ENCODE assay signal across 8 mouse cellular contexts in the genomic region with DNA sequence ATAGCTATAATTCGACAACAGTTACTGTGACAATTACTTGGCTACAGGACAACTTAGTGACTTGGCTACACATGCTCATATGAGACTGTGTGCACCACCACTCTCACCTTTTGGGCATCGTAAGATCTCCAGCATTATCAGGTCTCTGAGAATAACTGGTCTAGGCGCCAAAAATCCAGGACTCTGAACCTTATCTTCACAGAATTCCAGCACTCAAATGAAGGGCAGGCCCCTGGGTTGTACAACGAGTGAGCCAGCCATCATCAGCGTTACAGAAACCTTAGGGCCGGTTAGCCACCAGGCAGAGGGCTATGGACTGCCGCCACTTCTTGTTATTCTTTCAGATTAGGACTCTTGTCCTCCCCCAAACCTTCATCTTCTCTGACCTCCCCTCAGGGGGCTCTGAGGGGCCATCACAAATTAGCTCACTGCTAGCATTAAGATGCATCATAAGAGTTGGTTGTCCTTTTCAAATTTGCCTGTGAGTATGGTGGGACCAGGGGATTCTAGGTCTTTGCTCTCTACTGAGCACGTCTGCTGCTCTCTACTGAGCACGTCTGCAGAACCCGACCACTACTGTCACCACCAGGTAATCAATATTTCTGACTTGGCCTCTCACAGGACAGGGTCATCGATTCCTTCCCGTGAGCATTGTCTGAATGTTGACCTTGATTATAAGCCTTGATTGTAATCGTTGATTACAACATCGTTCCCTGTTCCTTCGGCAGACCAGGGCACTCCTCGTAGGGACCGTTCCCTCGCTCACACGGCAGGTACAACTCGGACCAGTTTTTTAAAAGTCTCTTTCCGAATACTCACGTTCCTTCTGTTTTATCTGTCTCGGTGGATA. TPM values are rescaled to one million over a fixed set of nuclear protein-coding genes. Genes with fewer than 3 reads are reported as not detected.
DNase-seq lines count a peak whose midpoint lies in the region; ATAC-seq and TF ChIP-seq lines count a peak whose summit lies in the region.

No protein-coding gene starts in this region.

- H3K9ac ChIP-seq in limb, embryonic 15.5 days, result peak overlapping the region; percentile 37; the same call in 1 of the 2 replicates
- H3K9ac ChIP-seq in stomach, embryonic 16.5 days (ENCODE audit: low read length), result peak overlapping the region; percentile 65

- whole genome bisulfite sequencing in thymus, adult 2 months, result 12% methylated on average over 23 of the region's 23 CpGs
- 8% methylated on average over 23 of the region's 23 CpGs for WGBS in limb, embryonic 15.5 days
- WGBS in stomach, embryonic 16.5 days, result 11% methylated on average over 23 of the region's 23 CpGs

- no peak; the same call in 1 of the 2 replicates for ATAC-seq in limb, embryonic 15.5 days (ENCODE audit: insufficient number of reproducible peaks, low FRiP score, low TSS enrichment, low read depth)
- no peak for ATAC-seq in stomach, embryonic 16.5 days (ENCODE audit: insufficient read depth, low FRiP score)

- peak overlapping the region; percentile 83 for H3K4me2 ChIP-seq in limb, embryonic 15.5 days
- peak overlapping the region; percentile 88 for H3K4me2 ChIP-seq in stomach, embryonic 16.5 days (ENCODE audit: low read depth, low read length)

- no peak overlapping the region for H3K27ac ChIP-seq in thymus, adult 2 months (ENCODE audit: control insufficient read depth, insufficient read depth, low read length)
- H3K27ac ChIP-seq in limb, embryonic 15.5 days, result peak overlapping the region; percentile 34; the same call in 1 of the 2 replicates
- no peak overlapping the region for H3K27ac ChIP-seq in stomach, embryonic 16.5 days (ENCODE audit: low read length)

- peak; percentile 49 for DNase-seq in embryo, embryonic 10 days (ENCODE audit: low spot score)
- DNase-seq in embryo, embryonic 10.5 days (ENCODE audit: low spot score), result no peak
- DNase-seq in thymus, adult 2 months, result no peak
- DNase-seq in thymus, postnatal 4 days, result no peak
- no peak for DNase-seq in urinary bladder, postnatal 36 days (ENCODE audit: low spot score in 2 of 2)
- no peak for DNase-seq in B cell, adult 2 months

- H3K4me3 ChIP-seq in thymus, adult 2 months (ENCODE audit: control insufficient read depth, insufficient read depth, low read length), result peak overlapping the region; percentile 59
- peak overlapping the region; percentile 60 for H3K4me3 ChIP-seq in limb, embryonic 15.5 days
- peak overlapping the region; percentile 81 for H3K4me3 ChIP-seq in stomach, embryonic 16.5 days (replicated peaks; ENCODE audit: low read length)

- no peaks in the 10 kb centered on the region for H3K27me3 ChIP-seq in thymus, adult 2 months (ENCODE audit: control insufficient read depth, insufficient read depth, low read length)
- no peaks in the 10 kb centered on the region for H3K27me3 ChIP-seq in limb, embryonic 15.5 days
- no peaks in the 10 kb centered on the region for H3K27me3 ChIP-seq in stomach, embryonic 16.5 days (ENCODE audit: control insufficient read depth, insufficient read depth, low read length)

- TF ChIP-seq POLR2A in thymus, adult 2 months (IDR thresholded peaks at IDR 0.05; ENCODE audit: control insufficient read depth, extremely low read depth, insufficient read depth, low read length, poor library complexity), result no peak

- peaks cover 24% of the 10 kb centered on the region for H3K4me1 ChIP-seq in thymus, adult 2 months (replicated peaks; ENCODE audit: control insufficient read depth, insufficient read depth, low read length)
- H3K4me1 ChIP-seq in limb, embryonic 15.5 days, result peaks cover 28% of the 10 kb centered on the region
- peaks cover 12% of the 10 kb centered on the region for H3K4me1 ChIP-seq in stomach, embryonic 16.5 days (ENCODE audit: control insufficient read depth, insufficient read depth, low read length)

- TF ChIP-seq CTCF in thymus, adult 2 months (IDR thresholded peaks at IDR 0.05; ENCODE audit: borderline replicate concordance, control insufficient read depth, extremely low read depth, insufficient read depth, low read length, poor library complexity), result no peak

- H3K9me3 ChIP-seq in limb, embryonic 15.5 days, result no peaks in the 10 kb centered on the region
- no peaks in the 10 kb centered on the region for H3K9me3 ChIP-seq in stomach, embryonic 16.5 days (replicated peaks; ENCODE audit: control insufficient read depth, low read length)

- no peaks in the 10 kb centered on the region for H3K36me3 ChIP-seq in thymus, adult 2 months (ENCODE audit: control insufficient read depth, insufficient read depth, low read length)
- no peaks in the 10 kb centered on the region for H3K36me3 ChIP-seq in limb, embryonic 15.5 days
- H3K36me3 ChIP-seq in stomach, embryonic 16.5 days (ENCODE audit: control insufficient read depth, insufficient read depth, low read length), result no peaks in the 10 kb centered on the region

RNA-seq across cellular contexts. Expression of a gene that starts 18.6 kb away (rescaled TPM):
- 17.7 and 20.0 TPM in 2 replicates for polyA plus RNA-seq in thymus, adult 2 months (2012; rRNA removed)
- polyA plus RNA-seq in limb, embryonic 15.5 days (2015; fragmentation: Nextera tagmentation; extraction: Ambion mirVana), result 7.1 and 7.3 TPM in 2 replicates
- 13.1 and 13.3 TPM in 2 replicates for polyA plus RNA-seq in stomach, embryonic 16.5 days (2015; fragmentation: Nextera tagmentation; extraction: Ambion mirVana)

RNA-seq across cellular contexts. Expression of a gene that starts 26.4 kb away (rescaled TPM):
- 8.1 and 20.2 TPM in 2 replicates for polyA plus RNA-seq in thymus, adult 2 months (2012; rRNA removed)
- 2.0 and 3.0 TPM in 2 replicates for polyA plus RNA-seq in limb, embryonic 15.5 days (2015; fragmentation: Nextera tagmentation; extraction: Ambion mirVana)
- 0.98 and 1.5 TPM in 2 replicates for polyA plus RNA-seq in stomach, embryonic 16.5 days (2015; fragmentation: Nextera tagmentation; extraction: Ambion mirVana)

RNA-seq across cellular contexts. Expression of a gene that starts 26.9 kb away (rescaled TPM):
- 11.6 and 13.0 TPM in 2 replicates for polyA plus RNA-seq in thymus, adult 2 months (2012; rRNA removed)
- 2.0 and 2.8 TPM in 2 replicates for polyA plus RNA-seq in limb, embryonic 15.5 days (2015; fragmentation: Nextera tagmentation; extraction: Ambion mirVana)
- 1.7 and 2.6 TPM in 2 replicates for polyA plus RNA-seq in stomach, embryonic 16.5 days (2015; fragmentation: Nextera tagmentation; extraction: Ambion mirVana)

RNA-seq across cellular contexts. Expression of a gene that starts 35.7 kb away (rescaled TPM):
- 41.7 and 41.9 TPM in 2 replicates for polyA plus RNA-seq in thymus, adult 2 months (2012; rRNA removed)
- polyA plus RNA-seq in limb, embryonic 15.5 days (2015; fragmentation: Nextera tagmentation; extraction: Ambion mirVana), result 5.6 and 7.8 TPM in 2 replicates
- polyA plus RNA-seq in stomach, embryonic 16.5 days (2015; fragmentation: Nextera tagmentation; extraction: Ambion mirVana), result 4.6 and 5.7 TPM in 2 replicates

RNA-seq across cellular contexts. Expression of a gene that starts 49.2 kb away (rescaled TPM):
- polyA plus RNA-seq in thymus, adult 2 months (2012; rRNA removed), result 0.34 and 0.47 TPM in 2 replicates
- 0.33 and 0.36 TPM in 2 replicates for polyA plus RNA-seq in limb, embryonic 15.5 days (2015; fragmentation: Nextera tagmentation; extraction: Ambion mirVana)
- 0.32 and 0.36 TPM in 2 replicates for polyA plus RNA-seq in stomach, embryonic 16.5 days (2015; fragmentation: Nextera tagmentation; extraction: Ambion mirVana)
